Mouse (Mus musculus) naive thymus-derived CD4-positive, alpha-beta T cell, adult 2 months (primary cell): ENCODE measurements around the gene Ceacam16.
A peak's percentile ranks its signal among the peaks of the same experiment; 100 is the strongest.

ENCODE experiments used
- DNase-seq: peaks from one replicate; pipeline ENCODE4 v3.0.0-alpha.2; 2011; ENCODE audit warnings: low read depth

The Ceacam16 gene

GRCm38 (mm10) chr7:19816224-19816771 lies 44.8 kb downstream of the Ceacam16 start:
- DNase-seq, result no peak

GRCm38 (mm10) chr7:19815296-19816223 lies 45.5 kb downstream of the Ceacam16 start:
- peak; percentile 66 for DNase-seq

- no peak for DNase-seq
Observed at GRCm38 (mm10) chr7:19813579-19814122, 47.4 kb downstream of the Ceacam16 start.

GRCm38 (mm10) chr7:19813161-19813560 lies 47.9 kb downstream of the Ceacam16 start:
- no peak for DNase-seq

GRCm38 (mm10) chr7:19811114-19811513 lies 50.0 kb downstream of the Ceacam16 start:
- no peak for DNase-seq

- no peak for DNase-seq
Observed at GRCm38 (mm10) chr7:19809369-19809768, 51.7 kb downstream of the Ceacam16 start.

GRCm38 (mm10) chr7:19806356-19806969 lies 54.6 kb downstream of the Ceacam16 start:
- DNase-seq, result no peak

- DNase-seq, result peak; percentile 85
Observed at GRCm38 (mm10) chr7:19802995-19803394, 58.1 kb downstream of the Ceacam16 start.
